Mouse (Mus musculus) hindbrain, embryonic 14.5 days (tissue): Measurements from ENCODE around the gene Elovl2. TPM values are rescaled to one million over a fixed set of nuclear protein-coding genes. Genes with fewer than 3 reads are reported as not detected.

Source experiments
- polyA plus RNA-seq: library from polyadenylated mRNA; unstranded; fragments of >200 nt; fragmentation: Nextera tagmentation; extraction: Ambion mirVana; gene quantifications from 2 replicates; pipeline ENCODE4 v1.2.1, GENCODE M21; 2014

Elovl2 gene
- polyA plus RNA-seq, 1 experiment from 2014 or later, result 39.7 TPM

Other genes with a start within 250 kb of the Elovl2 start
- gene Pak1ip1, start 219.4 kb downstream of the Elovl2 start, polyA plus RNA-seq, result 57.0 and 65.8 TPM in 2 replicates
- 136 and 147 TPM in 2 replicates for gene Tmem14c, start 204.1 kb downstream of the Elovl2 start, polyA plus RNA-seq
- gene Mak, start 140.7 kb downstream of the Elovl2 start, polyA plus RNA-seq, result 2.6 and 2.7 TPM in 2 replicates
- not detected in 2 replicates for gene Gcm2, start 109.4 kb downstream of the Elovl2 start, polyA plus RNA-seq
- gene Sycp2l, start 106.1 kb downstream of the Elovl2 start, polyA plus RNA-seq, result not detected in 2 replicates
- 28.9 and 37.8 TPM in 2 replicates for gene Smim13, start 29.4 kb upstream of the Elovl2 start, polyA plus RNA-seq
- not detected in 2 replicates for gene Gm17364, start 53.6 kb upstream of the Elovl2 start, polyA plus RNA-seq